Mouse (Mus musculus): ENCODE measurements around the gene Cachd1.

DNA sequence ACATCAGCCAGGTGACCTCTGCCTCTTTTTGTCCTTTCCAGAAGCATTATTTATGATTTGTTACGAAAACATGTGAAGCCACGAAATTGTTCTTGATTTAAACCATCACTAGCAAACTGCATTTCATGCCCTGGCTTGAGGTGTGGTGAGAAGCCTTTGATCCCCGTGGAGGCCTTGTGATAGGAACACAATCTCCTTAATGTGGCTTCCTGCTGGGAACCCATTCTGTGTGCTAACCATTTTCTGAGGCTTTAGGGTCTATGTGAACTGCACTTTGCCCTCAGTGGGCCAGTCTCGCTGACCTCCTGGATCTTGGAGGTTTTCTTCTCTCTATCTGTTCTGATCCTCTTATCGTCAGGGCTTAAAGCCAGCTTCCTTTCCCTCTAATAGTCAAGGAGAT lies 66.2 kb downstream of the Cachd1 start:
- TF ChIP-seq CTCF (IDR thresholded peaks at IDR 0.05; ENCODE audit: borderline replicate concordance, insufficient read depth, low read length): no peak
- no peak for TF ChIP-seq POLR2A (IDR thresholded peaks at IDR 0.05; ENCODE audit: low read depth, low read length)

Data from embryonic fibroblast, embryonic 13.5 days (primary cell).